Mouse (Mus musculus) bone marrow macrophage, adult 2 months (primary cell): ENCODE results near the gene Tceal8.

Experiments used
- CTCF ChIP-seq: IDR thresholded peaks from 2 replicates; pipeline ENCODE4 v1.5.1; 2012; ENCODE audit warnings: low read depth, mild to moderate bottlenecking, low read length, moderate library complexity
- POLR2A ChIP-seq: IDR thresholded peaks from 2 replicates; pipeline ENCODE4 v1.6.1; 2012; ENCODE audit warnings: mild to moderate bottlenecking, low read depth, low read length, borderline replicate concordance

GRCm38 (mm10) chrX:136127744-136128064 lies 44.4 kb downstream of the Tceal8 start:
- TF ChIP-seq POLR2A (no peak), CTCF (no peak; the same call in 1 of the 2 replicates)
